Mouse (Mus musculus): ENCODE measurements around the gene Atp7a.

The Atp7a gene

DNA sequence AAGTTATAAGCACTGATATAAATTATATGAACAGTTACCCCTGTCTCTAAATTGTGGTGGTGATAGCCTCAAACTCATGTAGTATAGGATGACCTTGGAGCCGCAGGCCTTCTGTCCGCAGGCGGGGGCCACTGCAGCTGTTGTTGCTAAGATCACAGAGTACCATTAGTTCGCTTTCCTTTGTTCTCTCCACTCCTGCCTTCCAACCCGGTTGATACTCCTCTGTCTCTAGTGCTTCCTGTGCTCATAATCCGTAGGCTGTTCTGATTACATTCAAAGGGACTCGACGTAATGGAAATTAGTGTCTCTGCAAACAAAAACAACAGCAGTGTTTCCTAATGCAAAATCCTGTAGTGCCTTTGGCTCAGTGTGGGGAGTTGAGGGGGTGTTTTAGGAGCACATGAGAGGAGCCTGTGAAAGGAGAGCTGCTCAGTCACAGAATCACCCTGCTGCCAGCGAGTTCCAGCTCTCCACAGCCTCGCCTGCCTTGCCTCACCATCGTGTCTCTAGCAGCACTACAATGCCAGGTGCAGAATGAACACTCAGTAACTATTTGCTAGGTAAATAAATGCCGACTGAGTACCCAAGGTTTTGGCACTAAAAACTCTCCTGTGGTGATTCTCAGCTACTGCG, 53.9 kb downstream of the Atp7a start:
- peak; percentile 47 for DNase-seq (ENCODE audit: low read depth, low spot score)

DNA sequence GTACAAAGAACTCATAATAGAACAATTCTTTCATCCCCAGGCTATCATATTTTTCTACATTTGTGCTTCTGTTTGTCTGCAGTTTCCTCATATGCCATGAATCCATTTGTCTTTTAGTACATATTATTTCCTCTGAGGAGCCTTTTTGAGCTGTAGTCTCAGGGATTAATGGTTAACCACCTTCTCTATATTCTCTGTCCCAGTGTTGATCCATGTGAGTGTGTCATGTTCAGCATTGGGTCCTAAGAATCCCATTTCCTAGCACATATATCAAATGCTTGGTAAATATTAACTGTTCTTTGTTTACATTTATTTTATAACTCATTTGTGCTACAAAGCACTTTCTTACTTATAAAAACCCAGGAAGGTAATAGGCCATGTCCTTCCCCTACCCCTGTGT, 55.4 kb downstream of the Atp7a start:
- no peak for DNase-seq (ENCODE audit: low read depth, low spot score)

DNA sequence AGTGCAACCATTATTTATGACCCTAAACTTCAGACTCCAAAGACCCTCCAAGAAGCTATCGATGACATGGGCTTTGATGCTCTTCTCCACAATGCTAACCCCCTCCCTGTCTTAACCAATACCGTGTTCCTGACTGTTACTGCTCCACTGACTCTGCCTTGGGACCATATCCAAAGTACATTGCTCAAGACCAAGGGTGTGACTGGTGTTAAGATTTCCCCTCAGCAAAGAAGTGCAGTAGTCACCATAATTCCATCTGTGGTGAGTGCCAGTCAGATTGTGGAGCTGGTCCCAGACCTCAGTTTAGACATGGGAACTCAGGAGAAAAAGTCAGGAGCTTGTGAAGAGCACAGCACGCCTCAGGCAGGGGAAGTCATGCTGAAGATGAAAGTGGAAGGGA, 58.1 kb downstream of the Atp7a start:
- no peak for DNase-seq (ENCODE audit: low read depth, low spot score)

DNA sequence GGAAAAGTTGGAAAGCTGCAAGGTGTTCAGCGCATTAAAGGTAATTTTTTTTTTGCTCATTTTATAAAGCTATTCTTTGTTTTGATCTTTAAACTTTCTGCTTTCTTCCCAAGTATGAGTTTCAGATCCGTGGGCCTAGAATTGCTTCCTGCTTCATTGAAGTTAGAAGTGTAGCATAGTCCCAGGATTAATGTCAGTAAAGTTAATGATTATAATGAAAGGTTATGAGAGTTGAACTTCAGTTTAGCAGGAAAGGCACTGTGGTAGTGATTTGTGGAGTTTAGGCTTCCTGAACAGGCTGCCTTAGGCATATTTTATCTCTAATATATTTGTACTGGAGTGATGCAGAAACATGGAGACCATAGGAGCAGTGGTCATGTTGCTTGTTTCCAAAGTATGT, 58.5 kb downstream of the Atp7a start:
- DNase-seq (ENCODE audit: low read depth, low spot score), result no peak

DNA sequence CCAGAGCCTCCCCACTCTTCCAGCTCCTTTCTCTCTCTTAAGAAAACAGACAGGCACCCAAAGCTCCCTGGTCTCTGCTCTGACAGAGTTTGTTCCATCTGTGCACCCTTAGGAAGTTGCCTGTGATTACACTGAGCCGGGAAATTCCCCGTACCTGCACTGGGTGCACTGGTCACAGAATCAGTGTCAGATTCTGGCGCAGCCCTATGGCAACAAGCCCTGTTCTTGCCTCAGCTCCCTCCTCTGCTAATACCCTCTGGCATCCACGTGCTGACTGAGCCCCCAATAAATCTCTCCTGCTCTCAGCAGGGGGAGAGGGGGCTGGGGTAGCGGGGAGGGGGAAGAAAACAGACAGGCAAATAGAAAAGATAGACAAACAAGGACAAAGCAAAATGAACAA, 65.9 kb downstream of the Atp7a start:
- no peak for DNase-seq (ENCODE audit: low read depth, low spot score)

DNA sequence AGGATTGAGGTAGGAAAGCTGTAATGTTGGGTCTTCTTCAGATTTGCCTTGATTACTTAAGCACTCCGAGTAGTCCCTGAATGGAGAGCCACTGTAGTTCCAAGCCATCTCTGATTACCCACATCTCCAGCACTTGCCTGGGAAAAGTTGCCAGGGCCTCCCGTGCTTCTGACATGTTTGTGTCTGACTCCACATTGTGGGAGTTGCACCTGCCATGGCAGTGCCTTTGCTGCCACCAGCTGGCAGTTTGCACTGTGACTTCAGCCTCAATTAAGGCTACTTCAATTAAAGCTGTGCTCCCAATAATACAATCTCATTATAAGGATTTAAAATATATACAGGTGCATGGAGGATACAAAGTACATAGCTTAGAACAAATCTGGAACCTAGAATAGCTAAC, 78.4 kb downstream of the Atp7a start:
- DNase-seq (ENCODE audit: low read depth, low spot score), result peak; percentile 64

DNA sequence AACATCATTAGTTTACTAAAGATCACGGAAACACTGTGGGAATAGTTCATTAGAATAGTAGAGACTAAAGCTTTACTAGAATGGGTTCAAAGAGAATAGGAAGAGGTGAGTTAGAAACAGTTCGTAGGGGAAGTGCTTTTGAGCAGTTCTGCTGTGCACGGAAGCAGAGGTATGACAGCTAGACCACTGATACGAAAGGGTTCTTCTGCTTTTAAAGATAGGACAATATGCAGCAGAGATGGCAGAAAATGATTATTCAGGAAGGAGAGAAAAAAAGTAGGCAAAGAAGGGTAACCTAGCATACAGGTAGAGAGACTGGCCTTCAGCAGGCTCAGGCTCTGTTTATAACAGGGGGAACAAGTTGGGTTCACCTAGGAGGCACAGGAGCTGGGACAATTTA, 86.8 kb downstream of the Atp7a start:
- DNase-seq (ENCODE audit: low read depth, low spot score), result no peak

DNA sequence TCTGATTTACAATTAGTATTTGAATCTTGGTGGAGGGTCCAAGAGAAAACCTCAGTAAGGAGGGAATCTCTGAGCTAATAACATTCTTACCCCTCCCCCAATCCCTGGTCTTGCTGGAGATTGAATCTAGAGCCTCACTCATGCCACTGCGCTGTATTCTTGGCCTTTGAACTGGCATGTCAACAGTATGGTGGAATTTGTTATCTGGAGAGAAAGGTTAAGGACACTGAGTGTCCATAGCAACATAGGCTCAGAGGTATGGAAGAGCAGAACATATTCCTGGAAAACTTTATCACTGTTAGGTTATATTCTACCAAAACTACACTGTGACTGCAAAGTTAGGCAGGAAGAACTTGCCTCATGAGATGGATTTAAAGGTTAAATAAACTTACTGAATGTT, 87.6 kb downstream of the Atp7a start:
- DNase-seq (ENCODE audit: low read depth, low spot score), result no peak

DNA sequence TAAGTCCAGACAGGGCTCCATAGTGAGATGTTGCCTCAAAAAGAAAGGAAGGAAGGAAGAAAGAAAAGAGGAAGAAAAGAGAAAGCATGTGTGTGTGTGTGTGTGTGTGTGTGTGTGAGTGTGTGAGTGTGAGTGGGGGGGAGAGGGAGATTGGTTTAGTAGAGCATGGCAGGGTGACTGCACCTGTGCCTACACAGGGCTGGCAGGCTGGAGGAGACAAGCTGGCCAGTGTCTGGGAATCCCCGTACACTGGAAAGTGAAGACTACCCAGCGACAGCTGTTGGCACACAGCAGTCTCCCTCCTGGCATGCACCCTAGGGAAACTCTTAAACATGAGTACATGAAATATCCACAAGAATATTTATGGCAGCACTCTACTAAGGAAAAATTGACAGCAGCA, 95.7 kb downstream of the Atp7a start:
- DNase-seq (ENCODE audit: low read depth, low spot score), result no peak

DNA sequence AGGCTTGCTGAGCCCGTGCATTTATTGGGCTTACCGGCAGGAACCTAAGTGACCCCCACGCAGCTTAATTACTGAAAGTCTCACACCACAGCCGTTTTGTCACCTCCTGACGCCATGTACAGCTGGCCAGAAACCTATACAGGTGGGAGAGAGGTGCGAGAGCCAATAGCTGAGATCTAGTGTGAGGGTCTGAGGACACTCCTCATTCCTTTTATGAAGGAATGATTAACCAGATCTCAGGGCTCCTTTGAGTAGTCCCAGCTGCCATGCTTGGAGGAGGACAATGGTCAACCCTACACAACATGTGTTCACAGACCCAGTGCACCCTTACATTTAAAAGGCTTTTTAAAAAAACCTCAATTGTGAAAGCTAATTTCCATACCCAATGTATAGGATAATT, 101.2 kb downstream of the Atp7a start:
- DNase-seq (ENCODE audit: low read depth, low spot score), result no peak

DNA sequence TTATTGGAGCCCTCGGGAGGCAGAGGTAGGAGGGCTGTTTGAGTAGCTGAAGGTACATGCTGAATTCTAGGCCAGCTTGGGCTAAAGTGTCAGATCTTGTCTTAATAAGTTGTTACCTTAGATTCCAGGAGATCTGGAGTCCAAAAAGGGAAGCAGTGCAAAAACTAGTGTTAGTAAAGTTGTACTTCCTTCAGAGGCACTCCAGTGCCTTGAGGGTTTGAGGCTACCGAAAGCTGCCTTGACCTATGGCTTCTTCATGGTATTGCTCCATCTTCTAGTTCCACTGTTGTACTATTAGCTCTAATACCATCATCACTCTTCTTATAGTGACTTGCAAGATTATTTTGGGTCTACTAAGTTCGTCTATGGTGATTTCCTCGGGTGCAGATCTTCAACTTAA, 102.8 kb downstream of the Atp7a start:
- DNase-seq (ENCODE audit: low read depth, low spot score), result no peak

DNA sequence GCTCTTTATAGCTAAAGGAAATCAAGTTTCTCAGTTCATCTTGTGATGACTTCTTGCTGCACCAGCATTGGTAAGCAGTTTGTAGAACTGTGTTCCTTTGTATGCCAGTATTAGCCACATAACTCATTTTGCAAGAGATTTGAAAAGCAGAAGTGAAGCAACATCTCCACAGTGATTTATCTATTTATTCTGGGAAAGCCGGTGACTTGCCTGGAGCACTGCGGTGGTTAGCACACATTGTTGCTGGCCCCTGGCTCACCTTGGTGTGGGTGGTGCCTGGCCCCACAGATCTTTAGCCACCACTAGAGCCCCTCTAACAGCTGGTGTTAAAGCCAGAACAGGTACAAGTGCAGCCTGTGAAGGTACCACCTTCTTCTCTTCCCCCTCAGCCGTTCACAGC, 107.8 kb downstream of the Atp7a start:
- no peak for DNase-seq (ENCODE audit: low read depth, low spot score)

DNA sequence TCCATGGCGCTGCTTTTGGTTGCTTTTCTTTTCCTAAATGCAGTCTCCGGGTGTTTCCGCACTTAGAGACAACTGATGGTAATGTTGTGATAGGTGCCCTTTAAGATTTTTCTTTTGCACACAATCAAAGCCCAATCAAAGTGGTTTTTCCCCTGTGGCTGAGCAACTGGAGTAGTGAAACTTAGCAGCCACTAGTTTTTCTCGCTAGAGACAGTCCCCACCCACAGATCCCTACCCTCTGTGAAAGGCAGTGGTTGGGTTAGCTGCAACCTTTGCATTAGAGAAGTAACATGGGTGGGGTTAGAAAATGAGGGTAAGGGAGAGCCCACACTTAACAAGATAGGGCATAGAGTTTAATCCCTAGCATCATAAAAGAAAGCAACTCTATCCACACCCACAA, 108.4 kb downstream of the Atp7a start:
- no peak for DNase-seq (ENCODE audit: low read depth, low spot score)

DNA sequence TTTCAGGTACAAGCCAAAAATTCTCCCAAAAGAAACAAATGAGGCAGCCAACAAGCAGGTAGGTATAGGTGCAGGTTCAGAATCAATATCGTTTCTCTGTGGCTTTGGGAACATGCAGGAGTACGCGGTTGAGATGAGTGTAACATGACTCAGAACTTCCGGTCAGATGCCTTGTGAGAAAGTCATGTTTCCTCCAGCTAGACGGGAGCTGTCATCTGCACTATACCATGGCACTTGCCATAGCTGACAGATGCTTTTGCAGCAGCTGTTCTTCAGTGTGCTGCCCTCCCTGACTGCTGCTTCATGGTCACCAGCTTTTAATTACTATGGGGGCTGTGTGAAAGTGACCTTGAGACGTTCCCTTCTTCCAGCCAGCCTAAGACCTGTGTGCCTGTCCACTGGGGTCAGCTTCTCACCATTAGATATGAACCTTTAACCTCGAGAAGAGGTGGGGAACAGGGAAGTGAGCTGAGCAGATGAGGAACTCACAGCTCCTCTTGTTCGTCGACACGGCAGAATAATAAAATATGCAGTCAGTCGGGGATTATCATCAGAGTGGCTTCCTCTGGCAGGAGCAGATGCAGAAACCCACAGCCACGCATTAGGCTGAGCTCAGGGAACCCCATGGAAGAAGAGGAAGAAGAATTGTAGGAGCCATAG, 109.0 kb downstream of the Atp7a start:
- no peak for DNase-seq (ENCODE audit: low read depth, low spot score)

DNA sequence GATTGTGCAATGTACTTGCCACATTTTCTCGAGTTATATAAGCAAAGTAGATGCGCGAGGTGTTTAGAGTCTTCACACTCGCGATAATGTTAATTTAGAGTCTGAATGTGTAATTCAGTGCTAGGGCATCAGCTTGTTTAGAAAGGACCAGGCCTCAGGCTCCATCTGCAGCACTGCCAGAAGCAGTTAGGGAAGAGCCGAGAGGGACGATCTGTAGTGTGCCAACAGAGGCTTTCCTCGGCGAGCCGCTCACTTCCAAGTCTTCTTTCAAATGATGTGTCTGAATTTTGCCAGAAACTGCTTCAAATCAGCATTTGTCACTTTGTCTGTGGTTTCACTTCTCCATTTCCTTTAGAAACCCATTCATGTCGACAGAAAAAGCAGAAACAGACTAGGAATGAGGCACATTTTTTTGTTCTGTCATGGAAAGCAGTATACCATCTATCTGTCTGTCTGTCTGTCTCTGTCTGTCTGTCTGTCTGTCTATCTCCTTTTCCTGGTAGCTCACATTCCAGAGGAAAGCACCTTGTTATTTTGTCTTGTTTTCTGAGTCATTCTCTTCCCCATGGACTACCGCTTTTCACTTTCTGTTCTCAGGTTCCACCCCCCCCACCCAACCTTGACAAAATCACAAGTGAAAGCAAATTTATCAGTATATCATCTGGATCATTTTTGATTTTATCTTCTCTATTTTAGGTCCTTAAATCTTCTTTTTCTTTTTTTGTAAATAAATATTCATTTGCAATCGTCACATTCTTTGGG, 112.4 kb downstream of the Atp7a start:
- DNase-seq (ENCODE audit: low read depth, low spot score), result peak; percentile 39

DNA sequence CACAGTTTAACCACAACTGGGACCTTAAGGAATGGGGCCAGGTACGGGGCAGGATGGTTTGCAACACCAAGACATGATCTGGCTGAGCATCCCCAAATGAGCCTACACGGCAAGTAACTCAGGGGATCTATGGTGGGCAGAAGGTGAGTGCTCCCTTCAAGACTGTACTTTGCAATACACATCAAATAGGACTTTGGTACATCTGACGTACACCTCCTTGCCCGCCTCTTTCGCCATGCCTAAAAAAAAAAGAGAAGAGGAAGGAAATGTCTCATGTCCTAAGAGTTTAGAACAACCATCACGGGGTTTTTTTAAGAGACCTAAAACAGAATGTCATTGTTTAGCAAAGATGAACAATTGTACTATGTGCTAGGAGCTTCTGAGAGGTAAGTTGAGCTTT, 115.9 kb downstream of the Atp7a start, which contains the start of gene Tlr13:
Tlr13 (plus strand) TSS at position 269 of the 400 bp plus-strand sequence.
- DNase-seq (ENCODE audit: low read depth, low spot score), result no peak

DNA sequence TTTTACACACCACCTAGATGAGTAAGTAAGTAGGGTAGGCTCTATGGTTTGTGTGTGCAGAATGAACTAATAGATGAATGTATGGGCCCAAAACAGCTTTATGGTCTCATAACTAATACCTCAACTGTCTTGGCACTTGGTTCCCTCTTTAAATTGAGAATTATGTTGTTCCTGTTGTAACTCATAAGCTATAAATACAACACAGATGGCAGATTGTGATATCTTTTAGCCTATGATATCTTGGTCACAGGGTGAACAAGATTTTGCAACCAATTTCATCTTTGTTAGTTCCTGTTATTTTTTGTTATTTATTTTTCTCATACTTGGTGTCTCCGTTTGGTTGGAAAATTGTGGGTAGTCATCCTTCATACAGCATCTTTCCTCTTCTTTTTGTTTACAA, 121.1 kb downstream of the Atp7a start:
- DNase-seq (ENCODE audit: low read depth, low spot score), result no peak

DNA sequence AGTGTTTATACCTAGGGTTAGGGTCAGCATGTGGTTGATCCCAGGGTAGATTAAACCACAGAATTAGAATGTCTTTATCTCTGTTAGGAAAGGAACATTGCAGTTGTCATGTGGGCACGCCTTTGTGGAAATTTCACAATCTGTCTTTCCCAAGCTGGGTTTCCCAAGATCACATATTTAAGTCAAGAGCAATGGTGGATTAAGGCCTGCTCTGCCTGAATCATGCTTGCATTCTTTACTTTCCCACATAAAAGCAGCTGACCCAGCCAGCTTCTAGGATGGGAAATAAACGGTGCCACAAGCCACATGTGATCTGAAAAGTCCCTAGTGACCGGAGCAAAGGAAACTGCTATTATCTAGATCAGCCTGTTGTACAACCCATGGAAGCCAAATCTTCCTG, 122.4 kb downstream of the Atp7a start:
- DNase-seq (ENCODE audit: low read depth, low spot score), result no peak

DNA sequence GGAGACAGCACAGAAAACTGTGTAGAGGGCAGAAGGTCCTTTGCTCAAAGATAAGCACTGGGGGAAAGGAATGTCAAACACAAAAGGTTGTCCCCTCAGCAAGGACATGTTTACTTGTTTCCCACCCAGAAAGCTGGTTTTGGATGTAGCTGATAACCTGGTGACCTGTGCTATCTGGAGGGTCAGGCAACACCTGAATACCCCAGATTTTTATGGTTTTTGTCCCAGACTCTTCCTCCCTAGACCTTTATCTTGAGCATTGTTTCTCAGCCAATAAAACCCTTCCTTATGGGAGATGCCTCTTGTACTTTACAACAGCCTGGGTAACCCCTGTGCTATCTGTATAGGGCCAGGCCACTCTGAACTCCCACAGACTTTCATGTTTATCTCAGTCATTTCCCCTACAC, 127.1 kb downstream of the Atp7a start:
- DNase-seq (ENCODE audit: low read depth, low spot score), result no peak

DNA sequence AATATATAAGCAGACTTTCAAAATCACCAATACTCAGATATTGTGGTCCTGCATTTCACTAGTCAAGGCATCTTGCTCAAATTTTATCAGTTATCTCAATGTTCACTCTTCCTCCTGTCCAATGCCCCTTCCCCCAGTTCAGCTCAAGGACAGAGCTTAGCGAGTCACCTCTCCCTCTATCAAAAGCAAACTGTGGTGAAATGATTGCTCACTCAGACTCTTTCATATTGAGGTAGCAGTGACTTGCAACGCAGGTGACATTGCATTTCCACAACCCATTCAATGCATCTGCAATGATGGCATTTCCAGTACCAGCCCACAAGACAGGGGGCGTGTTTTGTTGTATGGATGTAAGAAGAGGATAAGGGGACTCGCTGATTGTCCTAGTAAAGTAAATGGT, 128.8 kb downstream of the Atp7a start:
- no peak for DNase-seq (ENCODE audit: low read depth, low spot score)

DNA sequence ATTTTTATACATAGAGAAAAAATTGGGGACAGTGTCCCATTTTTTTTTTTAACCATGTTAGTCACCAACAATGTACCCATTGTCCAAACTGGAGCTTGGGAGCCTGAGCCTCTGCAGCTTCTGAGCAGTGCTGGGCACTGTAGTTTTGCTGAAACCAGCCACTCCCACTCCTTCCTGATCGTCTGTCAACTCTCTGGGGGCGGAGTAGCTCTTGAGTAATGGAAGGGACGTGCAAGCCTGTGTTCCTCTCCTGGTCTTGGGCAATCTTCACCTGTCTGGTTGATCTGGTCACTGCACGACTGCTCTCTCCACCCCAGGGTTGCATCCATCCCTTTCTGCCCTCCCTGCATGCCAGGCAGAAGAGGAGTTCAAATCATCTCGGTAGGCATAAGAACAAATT, 136.9 kb downstream of the Atp7a start:
- peak; percentile 12 for DNase-seq (ENCODE audit: low read depth, low spot score)

DNA sequence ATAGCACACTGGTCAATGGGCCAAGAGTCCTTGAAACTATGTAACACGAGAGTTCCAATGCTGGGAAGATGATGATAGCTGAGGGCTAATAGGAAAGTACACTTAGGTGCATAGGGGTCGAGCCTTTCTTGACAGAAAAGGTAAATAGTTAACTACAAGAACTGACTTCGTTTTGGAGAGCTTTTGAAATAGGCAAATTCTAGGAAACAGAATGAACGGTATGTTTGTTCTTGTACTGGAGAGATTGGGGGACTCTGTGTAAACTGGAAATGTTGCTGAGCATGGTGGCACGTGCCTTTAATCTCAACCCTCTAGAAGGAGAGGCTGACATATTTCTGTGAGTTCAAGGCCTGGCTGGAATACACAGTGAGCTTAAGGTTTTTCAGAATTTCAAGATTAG, 137.5 kb downstream of the Atp7a start:
- DNase-seq (ENCODE audit: low read depth, low spot score), result no peak

DNA sequence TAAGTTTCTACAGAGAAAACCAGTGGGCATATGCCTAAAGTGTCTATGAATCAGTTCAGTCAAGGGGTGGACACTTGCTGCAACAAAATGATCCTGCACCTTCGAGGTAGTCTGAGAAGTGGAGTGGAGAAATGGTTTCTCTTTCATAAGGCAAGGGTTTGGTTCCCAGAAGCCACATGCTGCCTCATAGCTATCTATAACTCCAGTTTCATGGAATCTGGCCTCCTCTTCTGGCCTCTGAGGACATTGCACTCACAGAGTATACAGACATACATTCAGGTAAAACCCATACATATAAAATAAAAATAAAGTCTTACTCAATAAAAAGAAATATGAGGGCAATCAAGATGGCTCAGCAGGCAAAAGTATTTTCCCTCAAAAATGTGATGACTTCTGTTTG, 138.0 kb downstream of the Atp7a start:
- no peak for DNase-seq (ENCODE audit: low read depth, low spot score)
